Mouse (Mus musculus) liver, embryonic 16.5 days (tissue): ENCODE results near the gene Gltp. TPM values are rescaled to one million over a fixed set of nuclear protein-coding genes. Genes with fewer than 3 reads are reported as not detected.

Source experiments
- microRNA-seq: library from miRNA; unstranded; fragments of <30 nt; microRNA quantifications from one replicate; pipeline ENCODE4, GENCODE M21; 2016
- polyA plus RNA-seq: library from polyadenylated mRNA; unstranded; fragments of >200 nt; fragmentation: Nextera tagmentation; extraction: Ambion mirVana; gene quantifications from 2 replicates; pipeline ENCODE4 v1.2.1, GENCODE M21; 2015

The Gltp gene
- polyA plus RNA-seq, 1 experiment from 2014 or later, result 30.3 TPM

Small RNAs within 50 kb of the gene (microRNA-seq; reads per million reads assigned to microRNA genes)
- not detected for gene Mir7028

Other genes starting within 250 kb of the Gltp start
- gene Mmab, start 246.9 kb downstream of the Gltp start, polyA plus RNA-seq, result 9.7 and 10.8 TPM in 2 replicates
- 26.1 and 27.0 TPM in 2 replicates for gene Mvk, start 246.7 kb downstream of the Gltp start, polyA plus RNA-seq
- gene Fam222a, start 123.0 kb downstream of the Gltp start, polyA plus RNA-seq, result 0.46 and 0.67 TPM in 2 replicates
- gene Trpv4, start 32.6 kb downstream of the Gltp start, polyA plus RNA-seq, result 0.44 and 0.53 TPM in 2 replicates
- 2.5 and 2.9 TPM in 2 replicates for gene Tchp, start 16.8 kb upstream of the Gltp start, polyA plus RNA-seq
- gene Ankrd13a, start 83.7 kb upstream of the Gltp start, polyA plus RNA-seq, result 10.0 and 11.8 TPM in 2 replicates
- 15.4 and 16.1 TPM in 2 replicates for gene Git2, start 84.5 kb upstream of the Gltp start, polyA plus RNA-seq
- gene 1500011B03Rik, start 132.5 kb upstream of the Gltp start, polyA plus RNA-seq, result 19.4 and 22.7 TPM in 2 replicates
- not detected in 2 replicates for gene 4930519G04Rik, start 162.7 kb upstream of the Gltp start, polyA plus RNA-seq
- gene Gm9936, start 167.7 kb upstream of the Gltp start, polyA plus RNA-seq, result 0.02 TPM in 1 of 2 replicates, not detected in the other
- 2.2 and 2.6 TPM in 2 replicates for gene Oasl2, start 206.0 kb upstream of the Gltp start, polyA plus RNA-seq
- 0.26 and 0.61 TPM in 2 replicates for gene Oasl1, start 232.3 kb upstream of the Gltp start, polyA plus RNA-seq